Mouse (Mus musculus): Measurements from ENCODE around the gene Apoa5. TPM values are rescaled to one million over a fixed set of nuclear protein-coding genes. Genes with fewer than 3 reads are reported as not detected.

The Apoa5 gene
- polyA plus RNA-seq, 1 experiment from 2014 or later = not detected

GRCm38 (mm10) chr9:46270782-46271181 is 2.3 kb downstream of the Apoa5 start:
- H3K27me3 ChIP-seq = peaks cover 26% of the 10 kb centered on the region
- H3K27ac ChIP-seq = no peak overlapping the region
- H3K4me1 ChIP-seq = peaks cover 13% of the 10 kb centered on the region
- no peak overlapping the region for H3K4me2 ChIP-seq (replicated peaks)
- H3K4me3 ChIP-seq = no peak overlapping the region
- WGBS = 92% methylated on average over 4 of the region's 4 CpGs
- H3K9ac ChIP-seq = no peak overlapping the region
- no peaks in the 10 kb centered on the region for H3K9me3 ChIP-seq
- ATAC-seq (ENCODE audit: insufficient number of reproducible peaks, insufficient read depth, low FRiP score, low TSS enrichment) = no peak
- H3K36me3 ChIP-seq = peaks cover 14% of the 10 kb centered on the region

DNA sequence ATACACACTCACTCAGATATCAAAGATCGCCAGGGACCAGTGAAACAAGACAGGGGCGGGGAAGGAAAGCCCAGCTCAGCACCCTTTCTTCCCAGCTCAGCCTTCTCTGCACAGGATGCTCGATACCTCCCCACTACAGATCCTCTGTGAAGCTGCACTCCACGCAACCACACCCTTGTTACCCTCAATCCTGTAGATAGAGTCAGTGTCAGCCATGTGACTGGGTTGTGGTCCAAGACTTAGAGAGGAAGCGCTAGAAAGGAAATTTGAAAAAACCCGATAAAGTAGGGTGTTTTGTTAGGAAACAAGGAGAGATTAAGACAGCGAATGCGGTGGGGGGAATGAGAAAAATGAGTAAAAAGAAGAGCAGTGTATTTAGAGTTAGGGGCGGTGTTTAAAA is 3.6 kb downstream of the Apoa5 start:
- Histone ChIP-seq H3K4me3 (no peak overlapping the region), H3K27ac (no peak overlapping the region), H3K9ac (no peak overlapping the region), H3K4me1 (peaks cover 13% of the 10 kb centered on the region), H3K36me3 (peaks cover 27% of the 10 kb centered on the region), H3K27me3 (peaks cover 26% of the 10 kb centered on the region), H3K9me3 (no peaks in the 10 kb centered on the region), H3K4me2 (replicated peaks) (no peak overlapping the region)
- 91% methylated on average over 9 of the region's 9 CpGs for WGBS
- ATAC-seq (ENCODE audit: insufficient number of reproducible peaks, insufficient read depth, low FRiP score, low TSS enrichment) = no peak

- Histone ChIP-seq H3K9ac (peak within 1 kb of the TSS; percentile 74), H3K4me2 (replicated peaks) (peak within 1 kb of the TSS; percentile 89), H3K27ac (peak within 1 kb of the TSS; percentile 60), H3K36me3 (peaks cover 35% of the 10 kb centered on the region), H3K4me3 (peak within 1 kb of the TSS; percentile 70), H3K4me1 (peaks cover 13% of the 10 kb centered on the region), H3K27me3 (peaks cover 26% of the 10 kb centered on the region), H3K9me3 (no peaks in the 10 kb centered on the region)
- WGBS = 5% methylated on average over 45 of the region's 45 CpGs
- ATAC-seq (ENCODE audit: insufficient number of reproducible peaks, insufficient read depth, low FRiP score, low TSS enrichment) = peak; percentile 92
Measured at GRCm38 (mm10) chr9:46272677-46273454, 4.4 kb downstream of the Apoa5 start, which contains the start of gene Zpr1. Gene Zpr1 (plus strand): TSS chr9:46273064.

DNA sequence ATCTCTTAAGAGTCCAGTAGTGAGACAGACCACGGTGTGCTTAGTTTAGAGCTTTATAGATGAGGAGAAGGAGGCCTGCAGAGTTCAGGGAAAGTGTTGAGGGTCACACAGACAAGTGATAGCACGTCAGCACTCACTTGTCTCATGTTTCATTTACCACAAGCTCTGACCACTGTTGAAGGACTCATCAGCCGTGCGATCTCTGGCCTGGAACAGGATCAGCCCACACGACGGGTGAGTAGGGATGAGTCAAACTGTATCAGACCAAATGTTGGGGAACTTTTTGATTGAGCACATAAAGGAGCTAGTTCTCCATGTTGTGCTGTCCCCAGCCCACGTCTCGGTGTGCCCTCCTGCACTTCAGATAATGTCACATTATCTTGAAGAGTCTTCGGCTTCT is 6.1 kb downstream of the Apoa5 start:
- H3K27ac ChIP-seq = no peak overlapping the region
- WGBS = 88% methylated on average over 9 of the region's 9 CpGs
- peaks cover 13% of the 10 kb centered on the region for H3K4me1 ChIP-seq
- peaks cover 21% of the 10 kb centered on the region for H3K27me3 ChIP-seq
- H3K36me3 ChIP-seq = peaks cover 46% of the 10 kb centered on the region
- ATAC-seq (ENCODE audit: insufficient number of reproducible peaks, insufficient read depth, low FRiP score, low TSS enrichment) = no peak
- H3K9ac ChIP-seq = no peak overlapping the region
- no peaks in the 10 kb centered on the region for H3K9me3 ChIP-seq
- H3K4me3 ChIP-seq = no peak overlapping the region
- no peak overlapping the region for H3K4me2 ChIP-seq (replicated peaks)

DNA sequence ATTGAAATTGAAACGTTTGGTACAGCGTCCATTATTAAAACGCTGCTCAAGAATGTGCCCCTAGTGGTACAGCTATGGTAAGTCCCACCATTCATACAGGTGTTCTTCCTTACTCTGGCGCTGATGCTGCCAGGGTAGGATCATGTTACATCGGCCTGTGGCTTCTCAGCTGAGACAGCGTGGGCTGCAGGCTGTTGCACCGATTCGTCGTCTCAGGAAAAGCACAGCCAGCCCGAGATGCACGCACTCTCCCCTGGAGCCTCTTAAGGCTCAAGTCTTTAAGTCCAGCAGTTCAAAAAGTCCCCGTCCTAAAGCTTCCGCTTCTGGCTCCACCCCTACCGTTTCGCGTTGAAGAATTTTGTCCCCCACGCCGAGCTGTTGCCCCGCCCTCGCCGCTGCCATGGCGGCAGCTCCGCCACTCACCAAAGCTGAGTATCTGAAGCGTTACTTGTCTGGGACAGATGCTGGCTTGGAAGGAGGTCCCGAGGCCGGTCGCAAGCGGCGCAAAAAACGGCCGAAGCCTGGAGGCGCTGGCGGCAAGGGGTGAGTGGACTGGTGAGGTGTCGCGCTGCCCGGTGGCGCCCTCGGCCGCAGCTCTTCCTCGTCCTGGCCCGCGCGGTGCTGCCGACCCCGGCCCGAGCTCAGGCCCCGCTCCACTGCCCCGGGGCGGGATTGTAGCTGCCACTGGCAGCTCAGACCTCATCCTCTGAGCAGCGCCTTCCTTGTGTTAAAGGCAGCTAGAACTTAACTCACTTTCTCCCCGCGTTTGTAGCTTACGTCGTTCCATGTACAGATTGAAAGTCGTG is 14.4 kb downstream of the Apoa5 start, which contains the start of gene Bud13:
Bud13 (plus strand) TSS at position 378 of the 806 bp plus-strand sequence.
- peaks cover 7% of the 10 kb centered on the region for H3K4me1 ChIP-seq
- no peaks in the 10 kb centered on the region for H3K9me3 ChIP-seq
- H3K4me3 ChIP-seq = peak within 1 kb of the TSS; percentile 70
- H3K9ac ChIP-seq = peak within 1 kb of the TSS; percentile 86
- peak within 1 kb of the TSS; percentile 59 for H3K4me2 ChIP-seq (replicated peaks)
- H3K27me3 ChIP-seq = no peaks in the 10 kb centered on the region
- H3K36me3 ChIP-seq = peaks cover 53% of the 10 kb centered on the region
- ATAC-seq (ENCODE audit: insufficient number of reproducible peaks, insufficient read depth, low FRiP score, low TSS enrichment) = peak; percentile 92
- WGBS = under 1% methylated on average over 55 of the region's 55 CpGs
- H3K27ac ChIP-seq = peak within 1 kb of the TSS; percentile 88

GRCm38 (mm10) chr9:46298381-46298780 is 29.9 kb downstream of the Apoa5 start:
- Histone ChIP-seq H3K4me2 (replicated peaks) (no peak overlapping the region), H3K4me1 (no peaks in the 10 kb centered on the region), H3K4me3 (no peak overlapping the region), H3K9ac (no peak overlapping the region), H3K27ac (no peak overlapping the region), H3K9me3 (no peaks in the 10 kb centered on the region), H3K27me3 (no peaks in the 10 kb centered on the region), H3K36me3 (peaks cover 52% of the 10 kb centered on the region)
- 82% methylated on average over 4 of the region's 4 CpGs for WGBS
- no peak for ATAC-seq (ENCODE audit: insufficient number of reproducible peaks, insufficient read depth, low FRiP score, low TSS enrichment)

DNA sequence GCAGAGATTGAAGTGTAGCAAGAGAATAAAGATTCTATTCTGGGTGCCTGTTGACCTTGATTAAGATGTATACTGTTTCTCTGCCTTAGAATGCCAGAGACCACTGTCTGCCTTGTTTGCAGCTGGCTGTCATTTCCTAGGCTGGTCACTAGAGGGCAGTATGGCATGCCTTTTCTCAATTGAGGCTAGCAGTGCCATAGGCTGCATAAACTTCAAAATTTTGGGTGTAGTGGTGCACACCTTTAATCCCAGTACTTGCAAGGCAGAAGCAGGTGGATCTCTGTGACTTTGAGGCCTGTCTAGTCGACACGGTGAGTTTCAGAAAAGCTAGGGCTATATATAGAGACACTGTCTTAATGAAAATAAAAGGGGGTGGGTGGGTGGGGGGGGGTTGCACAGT is 33.7 kb downstream of the Apoa5 start:
- Histone ChIP-seq H3K4me3 (no peak overlapping the region), H3K4me1 (no peaks in the 10 kb centered on the region), H3K36me3 (peaks cover 26% of the 10 kb centered on the region), H3K4me2 (replicated peaks) (no peak overlapping the region), H3K9ac (no peak overlapping the region), H3K9me3 (no peaks in the 10 kb centered on the region), H3K27me3 (no peaks in the 10 kb centered on the region), H3K27ac (no peak overlapping the region)
- ATAC-seq (ENCODE audit: insufficient number of reproducible peaks, insufficient read depth, low FRiP score, low TSS enrichment) = no peak
- 8% methylated on average over 2 of the region's 2 CpGs for WGBS

DNA sequence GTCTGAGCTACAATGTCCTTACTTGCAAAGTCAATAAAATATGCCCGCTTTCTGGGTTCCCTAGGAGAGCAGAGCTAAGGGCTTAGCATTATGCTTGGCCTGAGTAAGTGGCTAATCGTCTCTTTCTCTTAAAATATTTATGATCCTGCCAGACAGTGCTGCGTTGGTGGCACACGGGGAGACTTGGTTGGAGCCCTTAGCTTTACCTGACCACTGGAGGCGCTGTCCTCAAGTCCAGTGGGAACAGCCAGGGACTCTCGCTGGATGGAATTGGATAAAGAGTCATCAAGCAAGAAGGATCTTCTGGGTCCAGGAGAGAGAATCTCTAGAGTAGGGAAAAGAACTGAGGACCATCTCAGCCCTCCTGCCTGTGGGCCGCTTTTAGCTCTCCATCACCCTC is 40.7 kb downstream of the Apoa5 start:
- WGBS = 8% methylated on average over 7 of the region's 7 CpGs

GRCm38 (mm10) chr9:46314507-46314906 is 46.1 kb downstream of the Apoa5 start:
- H3K9me3 ChIP-seq = peaks cover 3% of the 10 kb centered on the region; the same call in 1 of the 2 replicates
- no peak overlapping the region for H3K27ac ChIP-seq
- peaks cover 11% of the 10 kb centered on the region; the same call in 1 of the 2 replicates for H3K4me1 ChIP-seq
- no peak overlapping the region for H3K4me3 ChIP-seq
- H3K36me3 ChIP-seq = no peaks in the 10 kb centered on the region
- no peak overlapping the region for H3K9ac ChIP-seq
- H3K4me2 ChIP-seq (replicated peaks) = no peak overlapping the region
- 4% methylated on average over 4 of the region's 4 CpGs for WGBS
- H3K27me3 ChIP-seq = no peaks in the 10 kb centered on the region; the same call in 1 of the 2 replicates
- 0 out of 2 replicates have a peak, but pooled peaks have one; percentile 41 for ATAC-seq (ENCODE audit: insufficient number of reproducible peaks, insufficient read depth, low FRiP score, low TSS enrichment)

More for the DNA sequence above, 40.7 kb downstream of the Apoa5 start:
- Histone ChIP-seq H3K27me3 (no peaks in the 10 kb centered on the region; the same call in 1 of the 2 replicates), H3K4me1 (peaks cover 3% of the 10 kb centered on the region; the same call in 1 of the 2 replicates), H3K4me2 (replicated peaks) (no peak overlapping the region), H3K27ac (no peak overlapping the region), H3K4me3 (no peak overlapping the region), H3K9me3 (no peaks in the 10 kb centered on the region), H3K9ac (no peak overlapping the region), H3K36me3 (no peaks in the 10 kb centered on the region)
- ATAC-seq (ENCODE audit: insufficient number of reproducible peaks, insufficient read depth, low FRiP score, low TSS enrichment) = no peak

DNA sequence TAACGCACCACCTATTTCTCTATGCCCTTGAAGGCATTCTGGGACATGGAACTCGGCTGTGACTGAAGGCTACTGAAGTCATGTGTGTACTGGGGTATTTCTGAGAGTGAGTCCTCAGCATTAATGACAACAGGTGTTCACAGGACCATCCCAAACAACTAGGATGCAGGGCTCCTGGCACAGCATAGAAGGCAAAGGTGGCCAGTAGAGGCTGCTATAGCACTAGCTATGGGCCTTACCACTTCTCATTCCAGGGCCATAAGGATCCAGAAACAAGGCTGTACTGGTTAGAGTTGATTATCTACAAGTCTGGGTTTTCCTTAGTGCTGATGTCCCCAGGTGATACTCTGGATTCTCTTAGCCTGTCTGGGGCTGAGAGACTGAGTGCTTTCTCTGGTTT is 46.5 kb downstream of the Apoa5 start:
- Histone ChIP-seq H3K4me2 (replicated peaks) (no peak overlapping the region), H3K27me3 (no peaks in the 10 kb centered on the region), H3K4me1 (peaks cover 11% of the 10 kb centered on the region; the same call in 1 of the 2 replicates), H3K4me3 (no peak overlapping the region), H3K36me3 (no peaks in the 10 kb centered on the region), H3K9me3 (peaks cover 3% of the 10 kb centered on the region; the same call in 1 of the 2 replicates), H3K9ac (no peak overlapping the region), H3K27ac (no peak overlapping the region)
- 0 out of 2 replicates have a peak, but pooled peaks have one; percentile 24 for ATAC-seq (ENCODE audit: insufficient number of reproducible peaks, insufficient read depth, low FRiP score, low TSS enrichment)
- WGBS = 48% methylated on average over 2 of the region's 2 CpGs

DNA sequence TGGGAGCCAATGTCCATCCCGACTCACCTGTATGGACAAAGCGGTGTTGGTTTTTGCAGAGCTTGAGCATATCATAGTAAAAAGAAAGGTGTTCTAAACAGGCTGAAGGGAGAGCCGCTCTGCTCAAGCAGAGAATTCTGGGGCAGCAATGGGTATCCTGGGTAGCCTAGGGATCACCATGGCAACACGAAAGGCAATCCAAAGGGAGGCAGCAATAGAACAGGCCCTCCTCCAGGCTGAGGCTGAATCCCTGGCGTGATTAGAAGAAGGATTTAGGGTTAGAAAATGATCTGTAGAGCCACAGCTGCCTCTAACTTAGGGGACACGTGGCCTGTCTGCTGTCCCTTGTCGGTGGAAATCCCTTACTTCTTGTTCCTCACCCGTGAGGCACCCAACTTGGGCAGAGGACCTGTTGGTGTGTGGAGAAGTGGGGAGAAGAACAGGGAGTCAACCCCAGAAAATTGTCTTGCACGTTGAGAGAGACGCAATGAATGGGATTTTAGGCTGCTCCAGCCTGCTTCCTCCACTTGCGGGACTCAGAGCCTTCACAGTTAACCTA is 47.5 kb downstream of the Apoa5 start:
- Histone ChIP-seq H3K4me1 (peaks cover 11% of the 10 kb centered on the region; the same call in 1 of the 2 replicates), H3K36me3 (no peaks in the 10 kb centered on the region), H3K9ac (no peak overlapping the region), H3K27me3 (no peaks in the 10 kb centered on the region), H3K4me2 (replicated peaks) (no peak overlapping the region), H3K27ac (no peak overlapping the region; the same call in 1 of the 2 replicates), H3K9me3 (peaks cover 3% of the 10 kb centered on the region; the same call in 1 of the 2 replicates), H3K4me3 (no peak overlapping the region)
- 35% methylated on average over 11 of the region's 11 CpGs for WGBS
- ATAC-seq (ENCODE audit: insufficient number of reproducible peaks, insufficient read depth, low FRiP score, low TSS enrichment) = no peak

Measured in embryonic facial prominence, embryonic 12.5 days (tissue).